Mouse (Mus musculus) spleen, adult 2 months (tissue): ENCODE measurements around the gene Spata33.

Experiments
- CTCF ChIP-seq: fragments of 200-500 bp; IDR thresholded peaks from 2 replicates; pipeline ENCODE4 v1.5.1; 2011; ENCODE audit warnings: mild to moderate bottlenecking, inconsistent platforms; ENCODE audit not compliant: insufficient read depth, insufficient read length, insufficient replicate concordance; ENCODE audit errors: extremely low read depth
- POLR2A ChIP-seq: fragments of 200-500 bp; IDR thresholded peaks from 2 replicates; pipeline ENCODE4 v1.6.1; 2011; ENCODE audit warnings: low read depth, low read length, inconsistent platforms

DNA sequence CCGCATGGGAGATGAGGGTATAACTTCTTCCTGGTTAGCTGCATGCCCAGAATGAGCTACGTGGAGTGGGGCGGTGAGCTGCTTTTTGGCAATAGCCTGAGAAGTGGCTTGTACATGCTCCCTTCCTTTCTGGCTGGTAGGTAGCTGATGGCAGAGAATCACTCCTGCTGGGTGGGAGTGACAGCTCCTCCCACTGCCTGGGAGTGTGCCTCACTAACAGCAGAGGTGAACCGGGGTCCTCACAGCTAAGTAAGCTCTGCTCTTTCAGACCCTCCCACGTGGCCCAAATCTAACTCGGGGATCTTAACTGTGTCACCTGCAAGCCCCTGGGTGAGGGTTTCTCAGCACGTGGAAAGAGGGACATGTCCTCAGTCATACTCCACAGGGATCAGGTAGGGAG, 19.9 kb downstream of the Spata33 start:
- TF ChIP-seq CTCF (no peak), POLR2A (no peak)
